Mouse (Mus musculus) forebrain, embryonic 12.5 days (tissue): ENCODE results near the gene Aqp3. TPM values are rescaled to one million over a fixed set of nuclear protein-coding genes. Genes with fewer than 3 reads are reported as not detected.

Source experiments
- ATAC-seq: fragments of 200-750 bp; cut with Nextera tagmentation; 2 replicates; pipeline ENCODE4 v1.8.0; 2017; ENCODE audit warnings: moderate TSS enrichment; ENCODE audit not compliant: low FRiP score
- H3K27ac ChIP-seq: fragments of 300-500 bp; sonication (generic); 2 replicates; pipeline ENCODE4 v1.5.1; 2016; ENCODE audit warnings: mild to moderate bottlenecking
- H3K27me3 ChIP-seq: fragments of 300-500 bp; sonication (generic); 2 replicates; pipeline ENCODE4 v1.6.1; 2016; ENCODE audit warnings: mild to moderate bottlenecking
- H3K36me3 ChIP-seq: fragments of 300-500 bp; sonication (generic); replicated peaks from 2 replicates; pipeline ENCODE4 v1.6.1; 2016; ENCODE audit warnings: mild to moderate bottlenecking
- H3K4me1 ChIP-seq: fragments of 300-500 bp; sonication (generic); 2 replicates; pipeline ENCODE4 v1.6.1; 2016
- H3K4me2 ChIP-seq: fragments of 300-500 bp; sonication (generic); 2 replicates; pipeline ENCODE4 v1.6.1; 2016; ENCODE audit warnings: mild to moderate bottlenecking, moderate library complexity
- H3K4me3 ChIP-seq: fragments of 300-500 bp; sonication (generic); replicated peaks from 2 replicates; pipeline ENCODE4 v1.5.1; 2016; ENCODE audit warnings: mild to moderate bottlenecking
- H3K9ac ChIP-seq: fragments of 300-500 bp; sonication (generic); 2 replicates; pipeline ENCODE4 v1.6.1; 2016; ENCODE audit warnings: mild to moderate bottlenecking
- H3K9me3 ChIP-seq: fragments of 300-500 bp; sonication (generic); 2 replicates; pipeline ENCODE4 v1.6.1; 2016
- WGBS: fragments of 180-500 bp; shearing (Covaris S2); methylation state at CpG from one replicate; pipeline ENCODE4 v1.1.7; 2016; 5-methylcytosine and 5-hydroxymethylcytosine counted together
- polyA plus RNA-seq: library from polyadenylated mRNA; unstranded; fragments of >200 nt; fragmentation: Nextera tagmentation; extraction: Ambion mirVana; gene quantifications from 2 replicates; pipeline ENCODE4 v1.2.1, GENCODE M21; 2016

The Aqp3 gene
- polyA plus RNA-seq, 1 experiment from 2014 or later: 1.3 TPM

DNA sequence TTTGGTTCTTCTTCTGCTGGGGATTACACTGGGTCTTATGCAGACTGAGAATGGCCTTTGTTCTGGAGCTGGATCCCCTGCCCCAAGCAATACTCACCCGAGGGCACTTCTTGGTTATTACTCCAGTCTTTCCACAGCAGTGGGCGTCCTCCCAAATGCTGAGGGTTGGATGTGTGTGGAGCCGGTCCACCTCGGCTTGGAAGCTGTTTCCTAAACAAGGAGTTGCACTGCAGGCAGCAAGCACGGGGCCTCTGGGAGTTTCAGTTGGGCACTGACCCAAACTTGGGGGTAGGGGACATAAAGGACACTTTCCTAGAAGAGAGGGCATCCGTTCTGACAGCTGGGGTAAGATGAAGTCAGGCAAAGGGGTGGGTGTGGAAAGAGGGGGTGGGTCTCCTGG, 23.5 kb downstream of the Aqp3 start:
- Histone ChIP-seq H3K27ac (no peak overlapping the region), H3K27me3 (no peaks in the 10 kb centered on the region), H3K9me3 (no peaks in the 10 kb centered on the region), H3K4me1 (no peaks in the 10 kb centered on the region), H3K36me3 (no peaks in the 10 kb centered on the region), H3K9ac (no peak overlapping the region), H3K4me2 (no peak overlapping the region), H3K4me3 (no peak overlapping the region)
- no peak for ATAC-seq
- 84% methylated on average over 6 of the region's 6 CpGs for WGBS

DNA sequence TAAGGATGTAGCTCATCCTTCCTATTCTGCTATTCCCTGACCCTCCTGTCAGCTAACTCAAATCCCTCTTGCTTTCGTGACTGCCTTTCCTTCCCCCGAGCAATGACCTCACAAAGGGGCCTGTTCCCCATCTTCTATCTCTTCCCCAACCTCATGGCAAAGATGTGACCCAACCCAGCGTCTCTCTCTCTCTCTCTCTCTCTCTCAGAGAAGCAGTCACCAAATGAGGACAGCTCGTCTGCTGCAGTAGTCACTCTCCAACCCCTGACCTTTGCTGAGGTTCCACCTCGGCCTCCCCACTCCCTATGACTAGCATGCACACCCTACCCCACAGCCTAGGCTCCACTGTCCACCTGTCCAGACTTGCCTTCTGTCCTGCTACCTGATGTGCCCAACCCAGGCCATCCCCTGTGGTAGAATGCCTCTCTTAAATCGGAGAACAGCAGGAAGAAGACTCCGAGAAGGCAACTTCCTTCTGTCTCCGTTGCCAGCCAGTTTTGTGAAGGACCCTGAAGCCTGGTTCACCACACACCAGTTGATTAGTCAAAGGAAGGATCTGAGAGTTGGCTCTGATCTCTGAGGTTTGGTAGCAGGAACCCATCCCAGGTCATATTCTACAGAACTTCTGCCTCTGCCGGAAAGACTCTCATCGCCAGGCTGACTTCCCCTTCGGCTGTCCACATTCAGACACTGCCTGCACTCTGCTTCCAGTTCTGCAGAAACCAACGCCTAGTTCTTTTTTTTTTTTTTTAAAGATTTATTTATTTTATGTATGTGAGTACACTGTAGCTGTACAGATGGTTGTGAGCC, 24.8 kb downstream of the Aqp3 start:
- Histone ChIP-seq H3K4me1 (no peaks in the 10 kb centered on the region), H3K9me3 (no peaks in the 10 kb centered on the region), H3K9ac (no peak overlapping the region), H3K27me3 (no peaks in the 10 kb centered on the region), H3K27ac (no peak overlapping the region), H3K36me3 (no peaks in the 10 kb centered on the region), H3K4me3 (no peak overlapping the region), H3K4me2 (no peak overlapping the region)
- no peak for ATAC-seq
- 83% methylated on average over 12 of the region's 12 CpGs for WGBS

DNA sequence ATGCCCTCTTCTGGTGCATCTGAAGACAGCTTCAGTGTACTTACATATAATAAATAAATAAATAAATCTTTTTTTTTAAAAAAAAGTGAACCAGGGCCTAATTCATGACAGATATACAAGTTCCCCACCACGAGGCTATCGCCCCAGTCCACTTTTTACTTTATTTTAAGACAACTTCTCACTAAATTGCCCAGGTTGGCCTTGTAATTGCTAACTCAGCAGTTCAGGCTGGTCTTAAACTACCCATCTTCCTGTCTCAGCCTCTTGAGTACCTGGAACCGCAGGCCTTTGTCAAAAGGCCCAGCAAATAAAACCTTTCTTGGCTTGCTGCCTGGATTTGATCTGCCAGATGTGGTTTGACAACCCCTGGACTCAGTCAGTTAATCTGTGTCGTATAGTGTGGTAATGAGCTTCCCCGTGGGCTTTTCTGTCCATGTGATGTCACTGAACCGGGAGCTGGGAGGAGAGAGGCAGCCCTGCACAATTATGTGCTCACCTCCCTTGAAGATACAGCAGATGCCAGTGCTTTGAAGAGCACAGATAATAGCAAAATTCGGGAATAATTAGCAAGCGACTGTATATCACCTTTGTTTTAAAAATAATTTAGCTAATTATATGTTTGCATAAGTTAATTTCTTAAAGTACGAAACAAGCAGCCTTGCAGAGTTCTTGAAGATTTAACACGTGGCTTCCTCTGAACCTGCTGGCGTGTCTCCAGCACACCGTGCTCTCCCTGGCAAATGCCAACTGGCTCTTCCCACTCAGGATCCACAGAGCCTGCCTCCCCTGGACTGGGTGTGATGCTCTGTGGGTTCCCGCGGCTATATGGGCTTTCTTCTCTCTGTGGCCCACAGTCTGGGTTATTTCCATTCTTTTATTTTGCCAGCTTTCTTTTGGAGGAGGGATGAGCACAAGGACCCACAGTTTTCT, 26.2 kb downstream of the Aqp3 start:
- Histone ChIP-seq H3K27ac (no peak overlapping the region), H3K4me1 (no peaks in the 10 kb centered on the region), H3K4me2 (no peak overlapping the region), H3K4me3 (no peak overlapping the region), H3K9ac (no peak overlapping the region), H3K9me3 (no peaks in the 10 kb centered on the region), H3K36me3 (no peaks in the 10 kb centered on the region), H3K27me3 (no peaks in the 10 kb centered on the region)
- ATAC-seq: no peak
- 76% methylated on average over 14 of the region's 14 CpGs for WGBS

DNA sequence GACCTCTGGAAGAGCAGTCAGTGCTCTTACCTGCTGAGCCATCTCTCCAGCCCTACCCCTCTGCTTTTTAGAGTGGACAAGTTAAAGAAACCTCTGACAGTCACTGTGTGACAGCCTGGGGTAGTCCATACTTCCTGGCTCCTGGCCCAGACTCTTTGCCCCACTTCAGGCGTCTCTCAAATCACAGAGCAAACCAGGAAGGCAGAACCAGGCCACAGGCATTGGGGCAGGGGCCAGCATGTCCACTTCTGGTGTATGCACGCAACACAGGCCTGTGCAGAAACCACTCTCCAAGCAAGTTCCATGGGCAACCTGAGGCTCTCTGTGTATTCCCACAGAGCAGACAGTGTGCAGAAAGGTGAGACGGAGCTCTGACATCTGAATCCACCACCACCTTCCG, 32.8 kb downstream of the Aqp3 start:
- H3K9ac ChIP-seq: no peak overlapping the region
- H3K27ac ChIP-seq: no peak overlapping the region
- no peak overlapping the region for H3K4me2 ChIP-seq
- H3K9me3 ChIP-seq: no peaks in the 10 kb centered on the region
- 88% methylated on average over 4 of the region's 4 CpGs for WGBS
- H3K4me1 ChIP-seq: no peaks in the 10 kb centered on the region
- no peak overlapping the region for H3K4me3 ChIP-seq
- no peaks in the 10 kb centered on the region for H3K36me3 ChIP-seq
- H3K27me3 ChIP-seq: peaks cover 3% of the 10 kb centered on the region; the same call in 1 of the 2 replicates
- ATAC-seq: no peak

DNA sequence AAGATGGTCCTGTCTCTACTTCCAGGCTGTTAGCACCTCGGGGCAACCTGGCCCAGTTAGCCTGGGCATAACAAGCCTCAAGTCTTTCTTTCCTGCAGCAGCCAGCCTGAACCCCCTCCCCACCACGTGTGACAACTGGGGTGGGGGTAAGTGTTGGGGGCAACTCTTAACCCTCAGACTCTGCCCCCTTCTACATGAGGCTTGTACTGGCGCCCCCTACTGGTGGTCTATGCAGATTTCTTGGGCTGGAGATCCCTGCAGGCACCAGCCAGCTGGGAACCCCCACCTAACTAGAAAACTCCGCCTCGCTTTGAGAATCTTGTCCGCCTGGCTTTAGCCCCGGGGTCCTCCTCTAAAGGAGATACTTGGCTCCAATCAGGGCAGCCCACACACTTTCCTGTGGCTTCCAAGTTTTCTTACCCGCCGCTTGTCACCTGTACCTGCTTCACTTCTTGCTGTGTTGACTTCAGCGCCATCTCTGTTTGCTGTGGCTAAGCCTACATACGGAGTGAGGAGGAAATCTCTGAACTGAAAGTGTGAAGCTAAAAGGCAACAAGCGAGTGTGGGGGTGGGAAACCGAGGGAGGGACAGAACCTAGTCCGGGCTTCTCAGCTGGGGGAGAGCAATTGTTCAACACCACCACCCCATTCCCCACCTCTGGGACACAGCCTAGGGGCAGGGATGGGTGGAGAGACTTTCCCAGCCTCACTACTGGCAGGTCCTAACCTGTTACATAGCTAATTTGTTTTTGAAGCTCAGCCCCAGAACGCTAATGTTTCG, 33.9 kb downstream of the Aqp3 start:
- WGBS: 20% methylated on average over 16 of the region's 16 CpGs
- Histone ChIP-seq H3K9me3 (no peaks in the 10 kb centered on the region), H3K4me1 (no peaks in the 10 kb centered on the region), H3K4me2 (peak overlapping the region; percentile 31), H3K9ac (no peak overlapping the region), H3K27ac (no peak overlapping the region), H3K4me3 (no peak overlapping the region), H3K36me3 (no peaks in the 10 kb centered on the region), H3K27me3 (peaks cover 3% of the 10 kb centered on the region; the same call in 1 of the 2 replicates)
- no peak for ATAC-seq

GRCm38 (mm10) chr4:41063351-41063750, 34.6 kb downstream of the Aqp3 start:
- H3K4me1 ChIP-seq: no peaks in the 10 kb centered on the region
- H3K36me3 ChIP-seq: no peaks in the 10 kb centered on the region
- no peaks in the 10 kb centered on the region for H3K9me3 ChIP-seq
- no peak overlapping the region for H3K4me2 ChIP-seq
- WGBS: 68% methylated on average over 3 of the region's 3 CpGs
- H3K9ac ChIP-seq: no peak overlapping the region
- H3K27me3 ChIP-seq: peaks cover 3% of the 10 kb centered on the region; the same call in 1 of the 2 replicates
- ATAC-seq: no peak
- H3K27ac ChIP-seq: no peak overlapping the region
- H3K4me3 ChIP-seq: no peak overlapping the region

DNA sequence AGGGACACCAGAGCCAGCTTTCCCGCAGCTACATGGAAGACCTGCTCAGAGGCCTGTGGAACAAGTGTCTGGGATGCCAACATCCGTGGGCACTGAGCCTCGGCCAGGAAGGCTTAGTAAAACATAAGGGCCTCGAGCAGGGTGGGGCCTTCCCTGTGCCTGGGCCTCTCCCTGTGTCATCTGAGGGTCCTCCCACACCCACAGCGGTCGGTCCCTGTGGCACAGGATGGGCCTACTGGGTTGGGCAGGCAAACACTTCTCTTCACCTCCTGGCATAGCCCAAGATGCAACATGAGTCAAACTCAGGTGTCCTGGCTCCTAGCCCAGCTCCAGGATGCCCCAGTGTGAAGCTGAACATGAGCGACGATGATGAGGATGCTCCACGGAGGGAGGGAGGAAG, 40.6 kb downstream of the Aqp3 start:
- Histone ChIP-seq H3K27ac (no peak overlapping the region), H3K4me1 (no peaks in the 10 kb centered on the region), H3K9me3 (no peaks in the 10 kb centered on the region), H3K4me2 (no peak overlapping the region), H3K27me3 (peaks cover 3% of the 10 kb centered on the region; the same call in 1 of the 2 replicates), H3K4me3 (no peak overlapping the region), H3K36me3 (no peaks in the 10 kb centered on the region), H3K9ac (no peak overlapping the region)
- no peak for ATAC-seq
- 76% methylated on average over 6 of the region's 9 CpGs for WGBS

GRCm38 (mm10) chr4:41056742-41057332, 41.1 kb downstream of the Aqp3 start:
- H3K4me2 ChIP-seq: no peak overlapping the region
- no peak overlapping the region for H3K4me3 ChIP-seq
- no peaks in the 10 kb centered on the region for H3K36me3 ChIP-seq
- no peaks in the 10 kb centered on the region for H3K4me1 ChIP-seq
- peaks cover under 1% of the 10 kb centered on the region; the same call in 1 of the 2 replicates for H3K27me3 ChIP-seq
- H3K27ac ChIP-seq: no peak overlapping the region
- no peak overlapping the region for H3K9ac ChIP-seq
- no peaks in the 10 kb centered on the region for H3K9me3 ChIP-seq
- ATAC-seq: no peak
- WGBS: 71% methylated on average over 7 of the region's 7 CpGs

DNA sequence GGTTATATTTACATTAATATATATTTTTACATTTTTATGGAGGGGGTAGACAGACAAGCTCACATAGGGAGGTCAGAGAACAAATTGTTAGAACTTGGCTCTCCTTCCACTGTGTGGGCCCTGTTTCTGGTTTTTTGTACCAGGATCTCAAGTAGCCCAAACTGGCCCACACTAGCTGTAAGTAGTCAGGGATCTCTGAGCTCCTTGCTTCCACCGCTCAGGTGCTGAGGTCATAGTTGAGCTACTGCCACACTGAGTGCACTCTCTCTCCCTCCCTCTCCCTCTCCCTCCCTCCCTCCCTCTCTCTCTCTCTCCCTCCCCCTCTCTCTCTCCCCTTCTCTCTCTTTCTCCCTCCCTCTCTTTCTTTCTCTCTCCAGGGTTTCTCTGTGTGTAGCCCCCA, 41.7 kb downstream of the Aqp3 start:
- H3K4me3 ChIP-seq: no peak overlapping the region
- 47% methylated on average over 1 of the region's 1 CpGs for WGBS
- H3K4me2 ChIP-seq: no peak overlapping the region
- H3K4me1 ChIP-seq: no peaks in the 10 kb centered on the region
- no peak overlapping the region for H3K27ac ChIP-seq
- no peaks in the 10 kb centered on the region for H3K9me3 ChIP-seq
- H3K27me3 ChIP-seq: no peaks in the 10 kb centered on the region
- H3K9ac ChIP-seq: no peak overlapping the region
- H3K36me3 ChIP-seq: no peaks in the 10 kb centered on the region
- ATAC-seq: no peak

DNA sequence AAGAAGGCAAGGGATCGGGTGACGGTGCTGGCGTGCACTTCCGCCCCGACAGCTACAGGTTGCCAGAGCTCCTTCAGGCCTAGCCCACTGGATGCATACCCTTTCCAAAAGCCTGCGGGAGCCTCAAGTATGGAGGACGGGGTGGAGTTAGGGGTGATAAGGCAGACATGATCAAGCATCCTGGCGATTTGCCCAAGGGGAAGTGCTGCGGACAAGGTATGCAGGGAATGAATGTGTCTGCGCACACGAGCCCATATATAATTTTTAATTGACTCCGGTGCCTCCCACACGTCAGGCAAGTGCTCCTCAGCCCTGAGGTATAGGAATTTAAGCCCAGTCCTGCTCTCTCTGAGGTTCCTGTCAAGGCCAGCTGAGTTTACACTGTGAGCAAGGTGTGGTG, 42.9 kb downstream of the Aqp3 start:
- WGBS: 85% methylated on average over 13 of the region's 13 CpGs
- Histone ChIP-seq H3K4me3 (no peak overlapping the region), H3K27me3 (no peaks in the 10 kb centered on the region), H3K4me2 (no peak overlapping the region), H3K36me3 (no peaks in the 10 kb centered on the region), H3K4me1 (no peaks in the 10 kb centered on the region), H3K27ac (no peak overlapping the region), H3K9me3 (no peaks in the 10 kb centered on the region), H3K9ac (no peak overlapping the region)
- ATAC-seq: no peak

- no peak for ATAC-seq
- Histone ChIP-seq H3K4me1 (no peaks in the 10 kb centered on the region), H3K27ac (no peak overlapping the region), H3K9ac (no peak overlapping the region), H3K36me3 (no peaks in the 10 kb centered on the region), H3K4me3 (no peak overlapping the region), H3K4me2 (no peak overlapping the region), H3K27me3 (no peaks in the 10 kb centered on the region), H3K9me3 (no peaks in the 10 kb centered on the region)
- WGBS: 79% methylated on average over 7 of the region's 7 CpGs
Measured at GRCm38 (mm10) chr4:41051781-41052180, 46.2 kb downstream of the Aqp3 start.
